Mouse (Mus musculus): ENCODE measurements at regions not wholly inside any gene's neighbourhood (a gene's known extent, or its start where the extent isn't known, plus 50 kb on each side); places are given as distances from the start of the nearest gene placed in this dataset. TPM values are rescaled to one million over a fixed set of nuclear protein-coding genes. Genes with fewer than 3 reads are reported as not detected.

GRCm38 (mm10) chr4:23994261-23994965, 501.8 kb upstream of the Mms22l start:
- no peaks in the 10 kb centered on the region for H3K36me3 ChIP-seq (ENCODE audit: insufficient read depth)
- H3K27ac ChIP-seq (ENCODE audit: low read depth), result no peak overlapping the region
- ATAC-seq (ENCODE audit: insufficient read depth) (no peak), DNase-seq (no peak)
- no peak for TF ChIP-seq CTCF (IDR thresholded peaks at IDR 0.05; ENCODE audit: low read depth)
- H3K4me3 ChIP-seq (ENCODE audit: low read depth, low read length), result no peak overlapping the region
- H3K27me3 ChIP-seq (ENCODE audit: insufficient read depth, low read length), result no peaks in the 10 kb centered on the region
- H3K9ac ChIP-seq, result no peak overlapping the region
- 16% methylated on average over 4 of the region's 4 CpGs for WGBS
- no peaks in the 10 kb centered on the region for H3K4me1 ChIP-seq (ENCODE audit: insufficient read depth)
- H3K9me3 ChIP-seq (ENCODE audit: low read depth, low read length), result no peaks in the 10 kb centered on the region
- H3K4me2 ChIP-seq, result no peak overlapping the region

GRCm38 (mm10) chr4:24006257-24006955, 489.8 kb upstream of the Mms22l start:
- H3K4me3 ChIP-seq (ENCODE audit: low read depth, low read length), result no peak overlapping the region
- no peak for TF ChIP-seq CTCF (IDR thresholded peaks at IDR 0.05; ENCODE audit: low read depth)
- H3K36me3 ChIP-seq (ENCODE audit: insufficient read depth), result no peaks in the 10 kb centered on the region
- no peaks in the 10 kb centered on the region for H3K27me3 ChIP-seq (ENCODE audit: insufficient read depth, low read length)
- ATAC-seq (ENCODE audit: insufficient read depth) (no peak), DNase-seq (no peak)
- no peak overlapping the region for H3K9ac ChIP-seq
- WGBS, result 28% methylated on average over 2 of the region's 2 CpGs
- H3K27ac ChIP-seq (ENCODE audit: low read depth), result no peak overlapping the region
- no peaks in the 10 kb centered on the region for H3K4me1 ChIP-seq (ENCODE audit: insufficient read depth)
- no peaks in the 10 kb centered on the region for H3K9me3 ChIP-seq (ENCODE audit: low read depth, low read length)
- H3K4me2 ChIP-seq, result no peak overlapping the region

GRCm38 (mm10) chr4:24019178-24020104, 476.8 kb upstream of the Mms22l start:
- Histone ChIP-seq H3K36me3 (ENCODE audit: insufficient read depth) (no peaks in the 10 kb centered on the region), H3K4me3 (ENCODE audit: low read depth, low read length) (no peak overlapping the region), H3K9me3 (ENCODE audit: low read depth, low read length) (no peaks in the 10 kb centered on the region), H3K9ac (no peak overlapping the region), H3K27me3 (ENCODE audit: insufficient read depth, low read length) (no peaks in the 10 kb centered on the region), H3K4me1 (ENCODE audit: insufficient read depth) (no peaks in the 10 kb centered on the region), H3K27ac (ENCODE audit: low read depth) (no peak overlapping the region), H3K4me2 (no peak overlapping the region)
- ATAC-seq (ENCODE audit: insufficient read depth) (peak; percentile 89; the same call in 1 of the 2 replicates), DNase-seq (peak; percentile 90)
- TF ChIP-seq CTCF (IDR thresholded peaks at IDR 0.05; ENCODE audit: low read depth), result no peak
- WGBS, result 50% methylated on average over 11 of the region's 11 CpGs

Small RNA genes in the stretch of these regions (microRNA-seq; reads per million reads assigned to microRNA genes)
- gene Gm25978 (ENCODE audit: borderline number of aligned reads), result not detected
